Mouse (Mus musculus): ENCODE results near the gene Dclre1b.

GRCm38 (mm10) chr3:103808891-103809798, at the start of gene Dclre1b, which contains the start of the genes Ap4b1 and Gm43064:
- peak; percentile 66; the same call in 1 of the 2 replicates for TF ChIP-seq POLR2A (IDR thresholded peaks at IDR 0.05; ENCODE audit: borderline replicate concordance, extremely low read depth, insufficient read depth, insufficient read length, poor library complexity, severe bottlenecking)
- TF ChIP-seq CTCF (IDR thresholded peaks at IDR 0.05; ENCODE audit: borderline replicate concordance, extremely low read depth, insufficient read depth, insufficient read length): no peak

Data from brain, embryonic 14.5 days (tissue).